25 mouse cellular contexts compared by ENCODE assay signal in the genomic region with DNA sequence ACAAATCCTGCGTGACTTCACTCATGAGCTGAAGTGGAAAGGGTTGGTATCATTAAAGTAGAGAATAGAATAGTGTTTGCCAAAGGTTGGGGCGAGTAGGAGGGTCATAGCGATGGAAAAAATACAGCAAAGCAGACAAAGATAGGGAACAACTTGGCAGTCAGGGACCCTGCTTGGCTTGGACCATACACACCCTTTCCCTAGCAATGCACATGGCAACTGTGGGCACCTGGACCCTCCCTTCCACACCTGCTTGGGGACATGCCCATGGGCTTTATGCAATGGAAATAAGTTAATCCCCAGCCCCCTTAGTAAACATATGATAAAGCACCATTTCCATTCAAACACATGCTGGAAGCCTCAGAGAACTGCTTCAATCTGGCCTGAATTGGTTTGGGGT.
"Had no signal": no experiment of that assay in that cellular context is flagged by ENCODE, and none has a peak within 500 bp of the region (broad histone marks: within the 10 kb centered on the region; RNA-seq: fewer than 3 reads in every experiment).

No protein-coding gene starts in this region.

- H3K9ac ChIP-seq: heart, embryonic 13.5 days; heart, embryonic 15.5 days; hindbrain, embryonic 12.5 days; hindbrain, embryonic 14.5 days; kidney, embryonic 15.5 days; limb, embryonic 13.5 days; limb, embryonic 15.5 days; liver, embryonic 12.5 days; liver, embryonic 14.5 days had no signal

- H3K4me1 ChIP-seq: heart, embryonic 13.5 days; heart, embryonic 15.5 days; hindbrain, embryonic 12.5 days; kidney, embryonic 15.5 days; limb, embryonic 13.5 days; limb, embryonic 15.5 days; liver, embryonic 12.5 days had no signal

- DNase-seq: gastrocnemius, postnatal 14 days; gastrocnemius, postnatal 36 days; heart, adult 11 months; heart, adult 2 months; heart, postnatal 14 days; heart, postnatal 36 days; kidney, adult 11 months; kidney, adult 2 months; kidney, adult 9 months; kidney, postnatal 14 days; kidney, postnatal 36 days; left cerebral cortex, postnatal 4 days had no signal

- H3K27ac ChIP-seq: heart, adult 2 months; heart, embryonic 13.5 days; heart, embryonic 15.5 days; hindbrain, embryonic 12.5 days; hindbrain, embryonic 14.5 days; kidney, embryonic 15.5 days; kidney, postnatal 0 days; limb, embryonic 13.5 days; limb, embryonic 15.5 days; liver, embryonic 12.5 days; liver, embryonic 14.5 days had no signal

- H3K36me3 ChIP-seq: heart, embryonic 13.5 days; heart, embryonic 15.5 days; hindbrain, embryonic 12.5 days; kidney, embryonic 15.5 days; limb, embryonic 13.5 days; limb, embryonic 15.5 days; liver, embryonic 12.5 days had no signal

- H3K4me3 ChIP-seq: heart, adult 2 months; heart, embryonic 13.5 days; heart, embryonic 15.5 days; hindbrain, embryonic 12.5 days; kidney, embryonic 15.5 days; limb, embryonic 13.5 days; limb, embryonic 15.5 days; liver, embryonic 12.5 days had no signal

- H3K4me2 ChIP-seq: heart, embryonic 11.5 days; heart, embryonic 13.5 days; heart, embryonic 15.5 days; hindbrain, embryonic 12.5 days; hindbrain, embryonic 14.5 days; kidney, embryonic 15.5 days; limb, embryonic 13.5 days; limb, embryonic 15.5 days; liver, embryonic 12.5 days had no signal

- H3K9me3 ChIP-seq: heart, embryonic 13.5 days; heart, embryonic 15.5 days; hindbrain, embryonic 12.5 days; kidney, embryonic 15.5 days; limb, embryonic 13.5 days; limb, embryonic 15.5 days; liver, embryonic 12.5 days had no signal

- H3K27me3 ChIP-seq: heart, embryonic 13.5 days; heart, embryonic 15.5 days; hindbrain, embryonic 12.5 days; kidney, embryonic 15.5 days; limb, embryonic 13.5 days; limb, embryonic 15.5 days; liver, embryonic 12.5 days had no signal

- ATAC-seq: hindbrain, embryonic 16.5 days; inflammation-experienced regulatory T-cells, adult 6 months; liver, embryonic 12.5 days had no signal
